Mouse (Mus musculus): ENCODE data around the gene Lypd6b. TPM values are rescaled to one million over a fixed set of nuclear protein-coding genes. Genes with fewer than 3 reads are reported as not detected.

Lypd6b gene
- polyA plus RNA-seq, 2 experiments: 0.02 TPM; not detected in 1

DNA sequence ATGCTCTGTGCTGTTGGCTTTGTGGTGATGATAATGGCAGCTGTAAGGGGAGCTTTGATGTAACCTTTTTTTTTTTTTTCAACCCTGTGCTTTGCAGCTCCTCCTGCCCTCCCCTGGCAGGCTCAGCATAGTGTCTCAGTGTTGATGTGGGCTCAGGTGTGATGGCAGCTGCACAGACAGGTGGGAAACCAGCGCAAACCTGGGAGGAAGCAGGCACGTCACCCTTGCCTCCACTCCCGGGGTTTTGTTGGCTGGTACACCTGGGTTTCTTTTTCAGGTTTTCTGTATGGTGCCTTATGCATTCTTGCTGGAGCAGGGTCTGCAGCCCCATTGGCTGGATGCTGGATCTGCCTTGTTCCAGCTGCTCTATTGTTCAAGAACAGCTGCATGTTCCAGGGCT, 29.7 kb downstream of the Lypd6b start:
- H3K27me3 ChIP-seq (ENCODE audit: control insufficient read depth, insufficient read depth, low read length): no peaks in the 10 kb centered on the region
- 78% methylated on average over 3 of the region's 3 CpGs for WGBS (ENCODE audit: insufficient replicate concordance)
- 0 out of 4 replicates have a peak, but pooled peaks cover 0 to 5% of the 10 kb centered on the region in 2 experiments for H3K4me1 ChIP-seq (replicated peaks; ENCODE audit: control insufficient read depth in 2 of 2, insufficient read depth in 2 of 2, low read length in 1 of 2)
- H3K4me2 ChIP-seq (ENCODE audit: low read depth): no peak overlapping the region
- ATAC-seq (ENCODE audit: insufficient read depth) (no peak), DNase-seq (ENCODE audit: low read depth in 3 of 3, low spot score in 3 of 3) (no peak)
- no peak overlapping the region for H3K27ac ChIP-seq
- H3K36me3 ChIP-seq (replicated peaks; ENCODE audit: control insufficient read depth, insufficient read depth, low read depth): no peaks in the 10 kb centered on the region
- TF ChIP-seq CTCF (IDR thresholded peaks at IDR 0.05; ENCODE audit: low read depth): no peak
- no peak for TF ChIP-seq EP300 (IDR thresholded peaks at IDR 0.05; ENCODE audit: low read depth)
- no peak overlapping the region for H3K4me3 ChIP-seq (ENCODE audit: insufficient read depth in 1 of 2, low read depth in 2 of 2, low read length in 2 of 2)
- no peak overlapping the region for H3K9ac ChIP-seq (replicated peaks)
- H3K9me3 ChIP-seq (ENCODE audit: control insufficient read depth, low read length): no peaks in the 10 kb centered on the region

GRCm38 (mm10) chr2:49818126-49818525, 30.6 kb downstream of the Lypd6b start:
- no peak for TF ChIP-seq CTCF (IDR thresholded peaks at IDR 0.05; ENCODE audit: low read depth)
- TF ChIP-seq EP300 (IDR thresholded peaks at IDR 0.05; ENCODE audit: low read depth): no peak
- no peaks in the 10 kb centered on the region for H3K36me3 ChIP-seq (replicated peaks; ENCODE audit: control insufficient read depth, insufficient read depth, low read depth)
- no peak for DNase-seq (ENCODE audit: low read depth in 3 of 3, low spot score in 3 of 3)
- no peak overlapping the region for H3K4me3 ChIP-seq (ENCODE audit: insufficient read depth in 1 of 2, low read depth in 2 of 2, low read length in 2 of 2)
- no peak for ATAC-seq (ENCODE audit: insufficient read depth)
- WGBS (ENCODE audit: insufficient replicate concordance): 51% methylated on average over 5 of the region's 5 CpGs
- no peak overlapping the region for H3K9ac ChIP-seq (replicated peaks)
- 0 out of 4 replicates have a peak, but pooled peaks cover 0 to 5% of the 10 kb centered on the region in 2 experiments for H3K4me1 ChIP-seq (replicated peaks; ENCODE audit: control insufficient read depth in 2 of 2, insufficient read depth in 2 of 2, low read length in 1 of 2)
- H3K4me2 ChIP-seq (ENCODE audit: low read depth): no peak overlapping the region
- no peak overlapping the region for H3K27ac ChIP-seq
- H3K9me3 ChIP-seq (ENCODE audit: control insufficient read depth, low read length): no peaks in the 10 kb centered on the region
- no peaks in the 10 kb centered on the region for H3K27me3 ChIP-seq (ENCODE audit: control insufficient read depth, insufficient read depth, low read length)

DNA sequence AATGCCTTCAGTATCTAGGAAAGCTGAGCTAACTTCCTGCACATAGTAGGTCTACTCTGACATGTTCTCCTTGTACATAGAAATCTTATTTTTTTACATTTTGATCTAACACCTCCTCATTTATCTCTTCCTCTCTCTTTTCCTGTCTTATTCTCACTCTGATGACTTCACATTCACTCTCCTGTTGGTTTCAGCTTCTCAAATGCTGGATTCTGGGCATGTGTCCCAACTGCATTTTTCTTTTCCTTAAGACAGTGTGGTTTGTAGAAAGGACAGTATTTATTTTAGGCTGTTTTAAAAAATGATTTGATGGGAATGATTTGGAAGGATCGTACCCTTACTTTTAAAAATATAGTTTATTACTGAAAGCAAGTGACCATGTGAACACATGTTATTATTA, 34.8 kb downstream of the Lypd6b start:
- TF ChIP-seq EP300 (IDR thresholded peaks at IDR 0.05; ENCODE audit: low read depth): no peak
- TF ChIP-seq CTCF (IDR thresholded peaks at IDR 0.05; ENCODE audit: low read depth): no peak
- Histone ChIP-seq H3K4me1 (replicated peaks; ENCODE audit: control insufficient read depth in 2 of 2, insufficient read depth in 2 of 2, low read length in 1 of 2) (no peaks in the 10 kb centered on the region), H3K4me2 (ENCODE audit: low read depth) (no peak overlapping the region), H3K27ac (no peak overlapping the region), H3K36me3 (replicated peaks; ENCODE audit: control insufficient read depth, insufficient read depth, low read depth) (no peaks in the 10 kb centered on the region), H3K9me3 (ENCODE audit: control insufficient read depth, low read length) (no peaks in the 10 kb centered on the region), H3K27me3 (ENCODE audit: control insufficient read depth, insufficient read depth, low read length) (no peaks in the 10 kb centered on the region), H3K9ac (replicated peaks) (no peak overlapping the region), H3K4me3 (ENCODE audit: insufficient read depth in 1 of 2, low read depth in 2 of 2, low read length in 2 of 2) (no peak overlapping the region)
- 52% methylated on average over 1 of the region's 1 CpGs for WGBS (ENCODE audit: insufficient replicate concordance)
- DNase-seq (ENCODE audit: low read depth in 3 of 3, low spot score in 3 of 3): no peak
- ATAC-seq (ENCODE audit: insufficient read depth): no peak

GRCm38 (mm10) chr2:49825588-49825987, 38.1 kb downstream of the Lypd6b start:
- Histone ChIP-seq H3K27me3 (ENCODE audit: control insufficient read depth, insufficient read depth, low read length) (no peaks in the 10 kb centered on the region), H3K9me3 (ENCODE audit: control insufficient read depth, low read length) (no peaks in the 10 kb centered on the region), H3K9ac (replicated peaks) (no peak overlapping the region), H3K27ac (no peak overlapping the region), H3K4me3 (ENCODE audit: insufficient read depth in 1 of 2, low read depth in 2 of 2, low read length in 2 of 2) (no peak overlapping the region), H3K4me2 (ENCODE audit: low read depth) (no peak overlapping the region), H3K36me3 (replicated peaks; ENCODE audit: control insufficient read depth, insufficient read depth, low read depth) (no peaks in the 10 kb centered on the region), H3K4me1 (replicated peaks; ENCODE audit: control insufficient read depth in 2 of 2, insufficient read depth in 2 of 2, low read length in 1 of 2) (no peaks in the 10 kb centered on the region)
- 33% methylated on average over 1 of the region's 1 CpGs for WGBS (ENCODE audit: insufficient replicate concordance)
- DNase-seq (ENCODE audit: low read depth in 3 of 3, low spot score in 3 of 3): no peak
- TF ChIP-seq CTCF (IDR thresholded peaks at IDR 0.05; ENCODE audit: low read depth) (no peak), EP300 (IDR thresholded peaks at IDR 0.05; ENCODE audit: low read depth) (no peak)
- ATAC-seq (ENCODE audit: insufficient read depth): no peak

GRCm38 (mm10) chr2:49827756-49828155, 40.3 kb downstream of the Lypd6b start:
- ATAC-seq (ENCODE audit: insufficient read depth) (no peak), DNase-seq (ENCODE audit: low read depth in 3 of 3, low spot score in 3 of 3) (no peak)
- Histone ChIP-seq H3K4me3 (ENCODE audit: insufficient read depth in 1 of 2, low read depth in 2 of 2, low read length in 2 of 2) (no peak overlapping the region), H3K4me1 (replicated peaks; ENCODE audit: control insufficient read depth in 2 of 2, insufficient read depth in 2 of 2, low read length in 1 of 2) (no peaks in the 10 kb centered on the region), H3K27ac (no peak overlapping the region), H3K36me3 (replicated peaks; ENCODE audit: control insufficient read depth, insufficient read depth, low read depth) (no peaks in the 10 kb centered on the region), H3K9me3 (ENCODE audit: control insufficient read depth, low read length) (no peaks in the 10 kb centered on the region), H3K9ac (replicated peaks) (no peak overlapping the region), H3K4me2 (ENCODE audit: low read depth) (no peak overlapping the region), H3K27me3 (ENCODE audit: control insufficient read depth, insufficient read depth, low read length) (no peaks in the 10 kb centered on the region)
- TF ChIP-seq EP300 (IDR thresholded peaks at IDR 0.05; ENCODE audit: low read depth) (no peak), CTCF (IDR thresholded peaks at IDR 0.05; ENCODE audit: low read depth) (no peak)
- WGBS (ENCODE audit: insufficient replicate concordance): 47% methylated on average over 4 of the region's 4 CpGs

All from liver, embryonic 14.5 days (tissue).